Mouse (Mus musculus) heart, embryonic 14.5 days (tissue): ENCODE data around the gene Otof. TPM values are rescaled to one million over a fixed set of nuclear protein-coding genes. Genes with fewer than 3 reads are reported as not detected.

Experiments used
- ATAC-seq: fragments of 200-750 bp; cut with Nextera tagmentation; 2 replicates; pipeline ENCODE4 v1.8.0; 2017; ENCODE audit warnings: low read depth, moderate TSS enrichment; ENCODE audit not compliant: insufficient number of reproducible peaks, insufficient read depth, low FRiP score
- H3K27ac ChIP-seq, 2 experiments: fragments of 200-500 bp in 1 of 2; fragments of 300-500 bp in 1 of 2; sonication (generic) in 1 of 2; replicated peaks in 1 of 2; 2 replicates each; pipeline ENCODE4 v1.5.1; 2012 to 2014; ENCODE audit warnings: low read depth in 2 of 2, low read length in 2 of 2, control low read depth in 1 of 2, mild to moderate bottlenecking in 1 of 2, mixed read lengths in 1 of 2; ENCODE audit not compliant: control insufficient read depth in 1 of 2, insufficient read depth in 1 of 2
- H3K27me3 ChIP-seq: fragments of 300-500 bp; sonication (generic); 2 replicates; pipeline ENCODE4 v1.6.1; 2014; ENCODE audit warnings: mild to moderate bottlenecking, low read length, control low read depth; ENCODE audit not compliant: control insufficient read depth, insufficient read depth
- H3K36me3 ChIP-seq: fragments of 300-500 bp; sonication (generic); 2 replicates; pipeline ENCODE4 v1.6.1; 2014; ENCODE audit warnings: mild to moderate bottlenecking, control low read depth, low read length, mixed read lengths; ENCODE audit not compliant: control insufficient read depth, insufficient read depth
- H3K4me1 ChIP-seq, 2 experiments: fragments of 200-500 bp in 1 of 2; fragments of 300-500 bp in 1 of 2; sonication (generic) in 1 of 2; 2 replicates each; pipeline ENCODE4 v1.6.1; 2012 to 2014; ENCODE audit warnings: low read length in 2 of 2, control low read depth in 1 of 2, mixed read lengths in 1 of 2; ENCODE audit not compliant: control insufficient read depth in 2 of 2, insufficient read depth in 2 of 2
- H3K4me2 ChIP-seq: fragments of 300-500 bp; sonication (generic); 2 replicates; pipeline ENCODE4 v1.6.1; 2014; ENCODE audit warnings: mild to moderate bottlenecking, low read length
- H3K4me3 ChIP-seq, 2 experiments: fragments of 200-500 bp in 1 of 2; fragments of 300-500 bp in 1 of 2; sonication (generic) in 1 of 2; 2 replicates each; pipeline ENCODE4 v1.5.1; 2012 to 2014; ENCODE audit warnings: low read length in 2 of 2, mild to moderate bottlenecking in 2 of 2, control low read depth in 1 of 2, low read depth in 1 of 2, moderate library complexity in 1 of 2; ENCODE audit not compliant: control insufficient read depth in 1 of 2, insufficient read depth in 1 of 2
- H3K9ac ChIP-seq: fragments of 300-500 bp; sonication (generic); 2 replicates; pipeline ENCODE4 v1.6.1; 2014; ENCODE audit warnings: mild to moderate bottlenecking, low read length
- H3K9me3 ChIP-seq: fragments of 300-500 bp; sonication (generic); 2 replicates; pipeline ENCODE4 v1.6.1; 2016; ENCODE audit warnings: low read length, control low read depth; ENCODE audit not compliant: control insufficient read depth
- WGBS: fragments of 180-500 bp; shearing (Covaris S2); extraction: QIAGEN DNeasy Blood & Tissue Kit; methylation state at CpG from one replicate; pipeline ENCODE4 v1.1.7; 2014; 5-methylcytosine and 5-hydroxymethylcytosine counted together
- polyA plus RNA-seq: library from polyadenylated mRNA; unstranded; fragments of >200 nt; fragmentation: Nextera tagmentation; extraction: Ambion mirVana; gene quantifications from 2 replicates; pipeline ENCODE4 v1.2.1, GENCODE M21; 2014

Otof gene
- polyA plus RNA-seq, 1 experiment from 2014 or later: 0.19 TPM

DNA sequence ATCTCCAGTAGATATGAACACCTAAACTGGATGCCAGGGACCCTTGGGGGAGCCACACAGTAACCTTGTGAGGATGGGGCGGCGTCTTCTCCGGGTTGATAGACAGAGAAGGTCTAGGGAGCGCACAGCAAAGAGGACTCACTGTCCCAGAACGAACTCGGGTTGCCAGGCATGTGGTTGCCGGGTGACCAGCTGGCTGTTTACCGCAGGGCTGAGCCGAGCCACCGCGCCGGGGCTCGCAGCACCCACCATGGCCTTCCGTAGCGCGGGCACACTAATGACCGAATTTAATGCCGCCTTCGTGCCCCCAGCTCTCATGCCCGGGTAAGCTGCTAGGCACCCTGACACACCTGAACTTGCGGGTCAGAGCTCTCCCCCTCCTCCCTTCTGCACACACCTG lies 4.1 kb upstream of the Otof start, which contains the start of gene 1700001C02Rik:
1700001C02Rik (plus strand) TSS at position 187 of the 400 bp plus-strand sequence.
- WGBS: 18% methylated on average over 21 of the region's 21 CpGs
- no peak within 1 kb of the TSS for H3K27ac ChIP-seq
- peaks cover 33% of the 10 kb centered on the region for H3K27me3 ChIP-seq

DNA sequence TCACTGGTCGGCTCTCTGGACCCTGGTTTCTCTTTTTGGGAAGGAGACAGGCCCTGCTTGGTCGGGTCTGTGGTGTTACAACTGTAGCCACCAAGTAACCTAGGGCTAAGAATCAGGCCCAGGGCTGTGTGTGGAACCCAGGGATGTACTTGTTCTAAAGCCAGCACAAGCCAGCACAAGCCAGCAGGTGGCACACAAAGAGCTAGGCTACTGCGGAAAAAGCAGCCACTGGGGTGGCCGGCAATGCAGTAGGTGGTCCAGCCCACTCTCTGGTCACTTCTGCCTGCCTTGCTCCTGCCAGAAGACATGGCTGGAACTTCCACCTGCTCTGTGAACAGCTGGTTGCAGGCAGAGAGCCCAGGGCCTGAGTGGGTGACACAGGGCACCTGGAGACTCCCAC lies 1.6 kb downstream of the Otof start:
- Histone ChIP-seq H3K27me3 (peaks cover 27% of the 10 kb centered on the region), H3K4me1 (peaks cover 3 to 6% of the 10 kb centered on the region in 2 experiments; a peak in 2 of 4 replicates), H3K27ac (no peak overlapping the region), H3K9me3 (no peaks in the 10 kb centered on the region), H3K9ac (no peak overlapping the region), H3K36me3 (no peaks in the 10 kb centered on the region), H3K4me2 (no peak overlapping the region), H3K4me3 (no peak overlapping the region)
- ATAC-seq: no peak
- WGBS: 36% methylated on average over 4 of the region's 4 CpGs

More for the DNA sequence above, 4.1 kb upstream of the Otof start, which contains the start of gene 1700001C02Rik:
- no peaks in the 10 kb centered on the region for H3K36me3 ChIP-seq
- H3K9me3 ChIP-seq: no peaks in the 10 kb centered on the region
- H3K4me2 ChIP-seq: peak within 1 kb of the TSS; percentile 58
- ATAC-seq: no peak
- peaks cover 5 to 6% of the 10 kb centered on the region in 2 experiments; a peak in 2 of 4 replicates for H3K4me1 ChIP-seq
- peak within 1 kb of the TSS; percentile 19 to 23; a peak in 2 of 4 replicates for H3K4me3 ChIP-seq
- H3K9ac ChIP-seq: peak within 1 kb of the TSS; percentile 34

DNA sequence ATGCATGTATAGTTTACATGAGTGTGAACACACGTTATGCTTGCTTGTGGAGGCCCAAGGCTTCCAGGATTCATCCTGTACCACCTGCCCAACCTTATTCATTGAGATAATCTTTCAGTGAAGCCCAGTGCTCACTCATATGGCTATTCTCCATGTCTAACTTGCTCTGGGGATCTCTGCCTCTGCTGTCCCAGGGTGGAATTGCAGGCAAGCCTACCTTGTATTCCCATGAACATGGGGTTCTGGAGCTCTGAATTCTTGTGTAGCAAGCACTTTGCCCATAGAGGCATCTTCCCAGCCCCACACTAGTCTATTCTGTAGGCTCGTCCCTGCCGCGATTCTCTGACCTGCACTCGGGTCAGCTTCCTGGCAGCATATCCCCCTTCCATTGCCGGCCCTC lies 5.7 kb downstream of the Otof start:
- H3K9me3 ChIP-seq: no peaks in the 10 kb centered on the region
- 47% methylated on average over 6 of the region's 6 CpGs for WGBS
- H3K27ac ChIP-seq: no peak overlapping the region
- no peak for ATAC-seq
- no peaks in the 10 kb centered on the region for H3K36me3 ChIP-seq
- no peaks in the 10 kb centered on the region for H3K4me1 ChIP-seq
- H3K4me2 ChIP-seq: no peak overlapping the region
- H3K4me3 ChIP-seq: no peak overlapping the region
- H3K27me3 ChIP-seq: peaks cover 6% of the 10 kb centered on the region
- no peak overlapping the region for H3K9ac ChIP-seq

DNA sequence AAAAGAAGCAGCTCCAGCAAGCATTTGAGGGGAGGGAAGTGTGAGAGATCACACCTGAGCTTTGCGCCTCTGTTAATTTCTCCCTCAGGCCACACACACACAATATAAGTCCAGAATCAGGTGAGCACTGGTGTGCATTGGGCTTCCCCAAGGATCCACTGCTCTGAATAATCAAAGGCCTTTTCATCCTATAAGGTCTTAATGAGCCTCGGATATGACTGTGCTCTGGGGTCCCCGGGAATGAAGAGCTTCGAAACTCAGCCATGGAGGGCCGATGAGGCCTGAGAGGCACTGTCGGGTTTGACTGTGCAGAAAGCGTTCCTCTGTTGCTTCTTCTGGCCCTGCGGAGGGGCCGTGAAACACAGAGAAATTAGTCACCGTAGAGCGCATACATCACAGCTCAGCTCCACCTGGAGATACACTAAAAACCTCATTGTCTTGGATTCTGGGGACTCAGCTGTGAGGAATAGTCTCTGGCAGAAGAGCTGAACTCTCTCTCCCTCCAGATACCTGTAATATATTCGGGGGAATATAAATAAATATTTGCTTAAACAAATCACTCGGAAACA lies 17.3 kb downstream of the Otof start:
- ATAC-seq: no peak
- H3K4me1 ChIP-seq: no peaks in the 10 kb centered on the region; a peak in 1 of 4 replicates
- 84% methylated on average over 13 of the region's 13 CpGs for WGBS

DNA sequence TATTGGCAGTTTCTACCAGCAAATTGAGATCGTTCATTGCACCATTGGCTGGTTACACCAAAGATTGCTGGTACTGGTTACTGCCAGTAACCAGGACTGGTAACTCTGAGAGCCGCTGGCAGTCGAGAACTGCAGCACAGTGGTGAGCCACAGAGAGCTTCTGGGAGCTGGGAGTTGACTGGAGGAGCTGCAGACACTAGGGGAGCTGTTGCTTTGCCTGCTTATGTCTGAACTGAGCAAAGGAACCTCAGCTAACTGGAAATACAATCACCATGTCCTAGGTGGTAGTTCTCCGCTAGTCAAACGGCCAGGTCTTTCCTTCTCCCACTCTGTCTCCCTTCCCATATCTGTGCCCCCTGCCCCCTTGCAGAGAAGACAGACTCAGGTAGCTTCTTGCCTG lies 19.5 kb downstream of the Otof start:
- ATAC-seq: no peak
- no peaks in the 10 kb centered on the region for H3K9me3 ChIP-seq
- no peak overlapping the region for H3K4me3 ChIP-seq
- H3K36me3 ChIP-seq: no peaks in the 10 kb centered on the region
- no peaks in the 10 kb centered on the region for H3K27me3 ChIP-seq
- no peak overlapping the region for H3K27ac ChIP-seq
- WGBS: 51% methylated on average over 5 of the region's 5 CpGs
- H3K9ac ChIP-seq: no peak overlapping the region
- no peak overlapping the region for H3K4me2 ChIP-seq
- no peaks in the 10 kb centered on the region; a peak in 1 of 4 replicates for H3K4me1 ChIP-seq

More for the DNA sequence above, 17.3 kb downstream of the Otof start:
- H3K4me3 ChIP-seq: no peak overlapping the region
- H3K4me2 ChIP-seq: no peak overlapping the region
- no peak overlapping the region for H3K27ac ChIP-seq
- no peaks in the 10 kb centered on the region for H3K27me3 ChIP-seq
- H3K9ac ChIP-seq: no peak overlapping the region
- H3K9me3 ChIP-seq: no peaks in the 10 kb centered on the region
- no peaks in the 10 kb centered on the region for H3K36me3 ChIP-seq

DNA sequence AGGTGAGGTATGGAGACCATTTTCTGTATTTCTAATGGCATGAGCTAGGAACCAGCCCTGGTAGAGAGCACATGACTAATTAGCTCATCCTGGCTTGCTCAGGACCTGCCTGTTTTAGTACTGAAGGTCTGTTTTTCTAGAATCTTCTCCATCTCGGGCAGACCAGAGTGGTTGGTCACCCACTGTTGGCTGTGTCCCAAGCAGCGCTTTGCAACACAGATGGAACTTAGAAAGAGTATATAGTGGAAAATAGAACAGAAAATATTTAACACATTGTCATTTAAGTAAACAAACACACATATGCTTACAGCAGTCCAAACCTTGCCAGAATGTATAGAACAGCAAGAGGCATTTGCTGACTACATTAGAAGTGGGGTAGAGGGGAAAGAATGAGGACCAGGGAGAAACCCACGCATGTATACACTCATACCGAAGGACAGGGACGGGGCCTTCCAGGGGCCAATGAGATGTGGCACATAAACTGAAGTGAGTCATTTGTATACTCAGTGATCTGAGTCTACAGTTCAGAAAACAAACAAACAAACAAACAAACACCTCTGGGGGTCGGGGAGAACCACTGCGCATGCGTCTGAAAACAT lies 21.3 kb downstream of the Otof start:
- WGBS: 82% methylated on average over 8 of the region's 8 CpGs
- H3K4me2 ChIP-seq: no peak overlapping the region
- no peaks in the 10 kb centered on the region for H3K36me3 ChIP-seq

DNA sequence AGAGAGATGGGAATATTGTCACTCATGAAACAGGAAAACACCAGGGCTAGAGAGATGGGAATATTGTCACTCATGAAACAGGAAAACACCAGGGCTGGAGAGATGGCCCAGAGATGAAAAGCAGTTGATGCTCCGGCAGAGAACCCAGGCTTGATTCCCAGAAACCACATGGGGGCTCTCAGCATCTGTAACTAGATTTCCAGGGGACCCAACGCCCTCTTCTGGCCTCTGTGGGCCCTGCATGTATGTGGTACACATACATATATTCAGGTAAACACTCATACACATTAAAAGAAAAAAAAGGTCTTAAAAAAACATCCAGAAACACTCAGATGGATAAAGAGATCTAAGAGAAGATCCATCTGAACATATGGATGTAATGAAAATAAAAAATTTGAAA lies 22.8 kb downstream of the Otof start:
- Histone ChIP-seq H3K9ac (no peak overlapping the region), H3K36me3 (no peaks in the 10 kb centered on the region), H3K4me1 (no peaks in the 10 kb centered on the region; a peak in 1 of 4 replicates), H3K4me3 (no peak overlapping the region), H3K4me2 (no peak overlapping the region), H3K27me3 (no peaks in the 10 kb centered on the region), H3K9me3 (no peaks in the 10 kb centered on the region), H3K27ac (no peak overlapping the region)
- 47% methylated on average over 2 of the region's 2 CpGs for WGBS
- no peak for ATAC-seq

More for the DNA sequence above, 21.3 kb downstream of the Otof start:
- Histone ChIP-seq H3K9me3 (no peaks in the 10 kb centered on the region), H3K27ac (no peak overlapping the region), H3K27me3 (no peaks in the 10 kb centered on the region), H3K9ac (no peak overlapping the region), H3K4me1 (no peaks in the 10 kb centered on the region; a peak in 1 of 4 replicates), H3K4me3 (no peak overlapping the region)
- no peak for ATAC-seq
